Mouse (Mus musculus): ENCODE data around the gene Asns. TPM values are rescaled to one million over a fixed set of nuclear protein-coding genes. Genes with fewer than 3 reads are reported as not detected.
"Not testable (repeated sequence)": the region's sequence is repeated elsewhere in the genome, so short reads cannot be mapped to it uniquely, and the experiment has no call there.

Gene Asns
- polyA plus RNA-seq, 3 experiments from 2014 or later: 20.9 to 34.7 (median 33.6) TPM

DNA sequence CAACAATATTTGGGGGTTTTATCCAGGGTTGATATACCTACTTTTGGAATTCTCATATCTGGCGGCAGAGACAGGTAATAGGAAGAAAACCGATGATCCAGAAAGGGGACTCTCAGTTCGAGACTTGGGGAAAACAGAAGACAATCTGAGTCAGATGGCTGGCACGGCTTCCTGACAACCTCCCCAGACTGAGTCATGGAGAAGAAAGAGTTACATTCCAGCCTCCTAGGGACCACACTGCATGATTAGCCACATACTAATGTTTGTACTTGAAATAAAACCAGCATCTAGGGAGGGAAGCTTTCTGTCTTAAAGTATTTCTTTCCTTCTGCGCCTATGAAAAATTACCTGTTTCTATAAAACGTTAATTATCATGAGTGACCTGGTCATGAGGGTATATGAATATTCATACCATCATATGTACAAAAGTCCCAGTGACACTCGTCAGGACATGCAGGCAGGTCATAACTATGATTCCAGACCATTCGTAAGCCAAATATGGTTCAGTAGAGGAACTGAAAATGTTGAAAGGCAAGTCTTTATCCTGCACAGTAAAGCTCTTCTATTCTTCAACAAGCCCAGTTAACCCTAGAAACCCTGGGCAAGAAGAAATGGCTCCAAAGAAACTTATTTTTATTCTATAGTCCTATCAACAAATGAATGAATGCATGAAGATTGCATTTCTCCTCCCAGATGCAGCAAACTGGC, 16.7 kb downstream of the Asns start:
- ATAC-seq: no peak

DNA sequence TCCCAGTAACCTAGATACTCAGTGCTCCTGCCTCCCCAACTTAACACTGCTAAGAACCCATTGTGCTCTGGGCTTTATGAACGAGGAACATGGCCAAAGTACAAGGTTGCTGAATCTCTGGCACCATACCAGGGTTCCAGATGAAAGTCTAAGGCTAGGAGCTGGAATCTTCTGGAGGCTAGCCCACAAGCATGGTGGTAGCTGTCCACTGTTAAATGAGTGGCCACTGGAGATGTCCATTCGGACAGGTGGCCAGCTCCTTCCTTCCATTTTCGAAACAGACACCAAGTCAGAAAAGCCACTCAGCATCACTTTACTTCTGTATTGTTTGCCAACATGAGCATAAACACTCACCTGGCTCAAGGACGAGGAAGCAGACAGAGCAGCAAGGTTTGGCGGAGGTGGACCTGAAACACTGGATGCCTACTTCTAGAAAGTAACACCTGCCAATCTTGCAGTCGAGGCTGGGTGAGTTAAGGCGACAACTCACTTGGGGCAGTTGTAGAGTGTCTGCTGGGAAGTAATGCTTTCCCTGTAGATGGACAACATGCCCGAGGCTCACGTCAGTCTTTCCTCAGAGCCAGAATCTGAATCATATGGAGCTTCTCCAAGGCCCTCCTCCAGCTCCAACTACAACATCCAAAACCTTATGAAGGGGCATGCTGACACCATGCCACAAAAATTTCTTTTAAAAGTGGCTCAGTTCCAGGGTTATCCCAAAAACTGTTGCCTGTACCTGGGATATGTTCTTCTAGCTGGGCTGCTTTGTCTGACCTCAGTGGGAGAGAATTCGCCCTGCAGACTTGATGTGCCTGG, 20.4 kb downstream of the Asns start:
- ATAC-seq: no peak

DNA sequence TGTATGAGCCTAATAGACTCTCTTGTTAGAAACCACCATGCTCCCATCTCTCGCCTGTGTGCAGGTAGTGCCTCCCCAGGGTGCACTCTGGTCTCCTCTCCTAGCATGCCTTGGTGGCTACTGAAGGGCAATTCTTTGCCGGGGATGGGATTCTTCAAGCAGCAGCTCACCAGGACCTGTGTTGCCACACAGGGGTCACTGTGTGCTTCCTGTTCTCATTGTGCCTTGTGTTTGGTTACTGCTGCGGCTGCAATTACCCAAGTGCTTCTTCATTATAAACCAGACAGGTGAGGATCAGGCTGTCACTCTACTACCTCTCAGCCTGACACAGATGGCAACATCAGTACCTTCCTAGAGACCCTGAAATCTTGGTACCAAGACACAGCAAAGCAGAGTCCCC, 21.6 kb downstream of the Asns start:
- ATAC-seq: no peak

DNA sequence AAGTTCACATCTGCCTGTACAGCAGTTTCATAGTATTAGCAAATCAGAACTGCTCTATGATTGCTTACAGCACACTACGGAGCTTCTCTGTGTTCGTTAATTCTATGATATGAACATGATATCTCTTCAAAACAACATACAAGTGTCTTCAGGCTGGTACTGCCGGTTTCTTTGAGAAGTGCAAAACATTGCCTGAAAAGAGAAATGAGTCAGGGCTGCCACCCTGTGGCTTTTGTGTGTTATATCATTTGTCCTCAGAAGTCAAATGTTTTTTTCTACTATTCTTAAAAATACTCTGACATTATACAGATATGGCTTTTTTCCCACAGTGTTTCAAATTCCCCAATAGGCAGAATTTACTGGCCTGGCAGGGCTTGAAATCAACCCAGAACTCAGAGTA, 22.5 kb downstream of the Asns start:
- ATAC-seq: no peak

DNA sequence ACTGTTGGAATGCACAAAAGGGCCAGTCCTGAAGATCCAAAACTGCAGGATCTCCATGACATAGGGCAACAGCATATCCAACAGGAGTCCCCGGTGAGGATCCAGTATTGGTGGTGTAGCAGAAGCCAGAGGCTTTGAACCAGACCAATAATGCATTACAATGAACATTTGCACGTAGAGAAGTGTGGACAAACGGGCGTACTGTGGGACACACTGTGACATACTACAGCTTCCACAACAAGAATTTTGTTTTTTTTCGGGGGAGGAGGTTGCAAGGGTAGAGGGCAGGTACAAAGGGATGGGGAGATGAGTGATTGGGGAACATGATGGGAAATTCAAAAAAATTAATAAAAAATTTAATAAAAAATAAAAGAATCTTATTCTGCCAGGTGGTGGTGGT, 23.3 kb downstream of the Asns start:
- no peak for ATAC-seq

DNA sequence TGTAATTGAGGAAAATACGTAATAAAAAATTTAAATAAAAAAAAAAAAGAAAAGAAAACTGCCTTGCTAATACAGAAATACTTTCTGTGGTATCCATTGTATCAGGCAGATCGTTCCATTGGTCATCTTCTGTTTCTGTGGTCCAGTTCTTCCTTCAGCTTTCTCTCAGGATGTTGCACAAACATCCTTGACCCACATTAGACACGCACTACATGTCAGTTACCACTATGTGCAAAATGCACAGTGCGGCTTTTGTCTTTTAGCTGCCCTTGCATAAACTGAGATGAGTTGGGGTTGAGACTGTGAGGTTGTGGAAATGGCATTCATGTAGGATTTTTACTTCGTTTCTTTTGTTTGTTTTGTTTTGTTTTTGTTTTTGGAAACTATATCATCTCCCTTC, 24.7 kb downstream of the Asns start:
- ATAC-seq: no peak

DNA sequence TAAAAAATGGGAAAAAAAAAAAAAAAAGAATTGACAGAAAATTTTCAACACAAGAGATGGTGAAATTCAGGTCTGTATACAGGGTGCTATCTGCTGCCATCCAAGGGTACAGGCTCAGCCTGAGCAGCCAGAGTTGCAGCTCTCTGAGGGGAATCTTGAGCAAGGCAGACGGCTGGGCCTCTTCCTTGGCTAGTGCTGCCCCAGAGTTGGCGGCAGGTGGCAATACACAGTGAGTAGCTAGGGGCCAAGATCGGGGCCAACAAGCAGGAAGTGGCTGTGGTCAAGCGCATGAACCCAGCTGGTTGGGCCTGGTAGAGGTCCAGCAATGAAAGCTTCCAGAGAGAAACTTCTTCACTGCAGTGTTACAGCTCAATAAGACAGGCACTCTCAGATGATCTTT, 27.2 kb downstream of the Asns start:
- ATAC-seq: not testable (repeated sequence)

DNA sequence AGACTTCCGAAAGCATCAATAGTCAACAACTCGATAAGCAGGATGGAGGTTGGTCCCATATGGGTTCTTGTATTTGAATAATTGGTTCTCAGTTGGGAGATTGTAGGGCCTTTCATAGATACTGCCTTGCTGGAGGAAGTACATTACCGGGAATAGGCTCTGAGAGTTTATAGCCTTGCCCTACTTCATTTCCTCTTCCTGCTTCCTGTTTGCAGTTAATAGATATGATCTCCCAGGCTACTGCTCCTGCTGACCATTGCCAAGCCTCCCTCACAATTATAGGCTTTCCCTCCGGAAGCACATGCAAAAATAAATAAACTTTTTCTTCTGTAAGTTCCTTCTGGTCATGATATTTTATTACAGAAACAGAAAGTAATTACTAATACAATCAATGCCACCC, 31.6 kb downstream of the Asns start:
- no peak for ATAC-seq

DNA sequence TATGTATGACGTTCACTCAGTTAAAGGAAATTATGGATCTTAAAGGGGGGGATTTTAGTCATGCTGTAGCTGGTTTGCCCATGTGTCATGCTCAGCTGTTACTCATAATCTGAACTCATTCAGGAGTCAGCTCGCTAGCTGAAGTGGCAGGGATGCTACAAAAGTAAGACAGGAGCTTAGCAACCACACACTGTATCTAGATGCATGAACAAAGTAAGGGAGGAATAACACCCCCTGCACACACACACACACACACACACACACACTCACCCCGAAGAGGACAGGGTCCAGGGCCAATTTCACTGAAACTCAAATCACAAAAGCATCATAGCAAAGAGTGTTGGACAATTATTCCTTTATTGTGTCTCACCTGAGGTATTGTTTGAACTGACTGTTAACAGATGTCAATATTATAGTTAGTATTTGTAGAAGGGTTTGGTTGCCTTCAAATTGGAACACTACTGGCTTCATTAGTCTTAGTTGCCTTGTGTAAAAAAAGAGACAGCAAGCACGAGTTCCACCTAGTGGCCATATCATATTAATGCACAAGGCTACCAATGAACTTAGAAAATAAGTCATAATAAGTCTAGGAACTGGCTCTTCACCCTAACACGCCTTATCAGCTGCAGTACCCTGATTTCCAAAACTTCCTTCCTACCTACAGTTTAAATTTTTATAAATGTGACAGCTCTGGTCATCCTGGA, 32.5 kb downstream of the Asns start:
- no peak for ATAC-seq

DNA sequence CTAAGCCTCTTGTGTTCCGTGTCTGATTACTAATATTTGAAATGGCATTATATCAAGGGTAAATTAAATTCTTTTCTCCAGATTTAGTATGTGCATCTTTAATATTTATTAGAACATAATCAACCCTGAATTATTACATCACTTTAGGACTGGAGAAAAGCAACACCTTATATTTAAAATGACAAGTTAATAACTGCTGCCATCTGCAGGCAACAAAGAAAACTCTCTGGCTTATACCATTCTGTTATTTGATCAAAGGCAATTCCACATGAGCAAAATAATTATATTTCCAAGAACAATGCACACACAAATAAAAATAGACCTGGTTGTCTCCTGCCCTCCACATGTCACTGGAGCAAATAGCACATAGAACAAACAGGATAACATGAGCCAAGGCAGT, 36.5 kb downstream of the Asns start:
- no peak for ATAC-seq

DNA sequence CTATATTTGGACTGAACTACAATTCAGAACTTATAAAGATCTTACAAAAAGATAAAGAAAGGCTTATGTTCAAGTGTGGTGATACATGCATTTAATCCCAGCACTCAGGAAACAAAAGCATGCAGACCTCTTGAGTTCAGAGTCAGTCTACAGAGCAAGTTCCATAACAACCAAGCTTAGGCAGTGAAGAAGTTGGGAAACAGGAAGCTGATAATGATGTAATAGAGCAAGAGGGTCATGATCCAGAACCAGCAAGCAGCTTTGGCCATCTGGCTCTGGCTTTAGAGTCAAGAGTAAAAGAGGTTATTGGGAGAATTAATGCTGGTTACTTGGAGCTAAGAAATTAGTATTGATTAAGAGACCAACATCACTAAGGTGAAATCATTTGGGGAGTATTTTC, 44.6 kb downstream of the Asns start:
- no peak for ATAC-seq

Other genes with a start within 250 kb of the Asns start
- gene Tac1, start 138.4 kb downstream of the Asns start, polyA plus RNA-seq (2017; shearing (Covaris generic)): not detected
- gene C1galt1, start 151.6 kb upstream of the Asns start, polyA plus RNA-seq (2017; shearing (Covaris generic)): 1 to 10 TPM; 4.8 to 6.7 (median 5.3) TPM

All from inflammation-experienced regulatory T-cells, adult 6 months (primary cell).